Mouse (Mus musculus) hindbrain, embryonic 13.5 days (tissue): ENCODE data around the gene Tbc1d1. TPM values are rescaled to one million over a fixed set of nuclear protein-coding genes. Genes with fewer than 3 reads are reported as not detected.

Experiments
- ATAC-seq: fragments of 200-750 bp; cut with Nextera tagmentation; 2 replicates; pipeline ENCODE4 v1.8.0; 2017; ENCODE audit warnings: moderate TSS enrichment; ENCODE audit not compliant: low FRiP score
- H3K27ac ChIP-seq: fragments of 300-500 bp; sonication (generic); 2 replicates; pipeline ENCODE4 v1.5.1; 2015; ENCODE audit warnings: inconsistent platforms, mild to moderate bottlenecking, moderate library complexity
- H3K27me3 ChIP-seq: fragments of 300-500 bp; sonication (generic); 2 replicates; pipeline ENCODE4 v1.6.1; 2015; ENCODE audit warnings: mild to moderate bottlenecking, inconsistent platforms
- H3K36me3 ChIP-seq: fragments of 300-500 bp; sonication (generic); 2 replicates; pipeline ENCODE4 v1.6.1; 2015; ENCODE audit warnings: mild to moderate bottlenecking, inconsistent platforms
- H3K4me1 ChIP-seq: fragments of 300-500 bp; sonication (generic); replicated peaks from 2 replicates; pipeline ENCODE4 v1.6.1; 2015; ENCODE audit warnings: inconsistent platforms
- H3K4me2 ChIP-seq: fragments of 300-500 bp; sonication (generic); 2 replicates; pipeline ENCODE4 v1.6.1; 2015; ENCODE audit warnings: inconsistent platforms, mild to moderate bottlenecking, moderate library complexity
- H3K4me3 ChIP-seq: fragments of 300-500 bp; sonication (generic); 2 replicates; pipeline ENCODE4 v1.5.1; 2015; ENCODE audit warnings: mild to moderate bottlenecking, inconsistent platforms
- H3K9ac ChIP-seq: fragments of 300-500 bp; sonication (generic); 2 replicates; pipeline ENCODE4 v1.6.1; 2015; ENCODE audit warnings: mild to moderate bottlenecking, inconsistent platforms
- H3K9me3 ChIP-seq: fragments of 300-500 bp; sonication (generic); 2 replicates; pipeline ENCODE4 v1.6.1; 2016; ENCODE audit warnings: inconsistent platforms
- WGBS: fragments of 180-500 bp; shearing (Covaris S2); methylation state at CpG from one replicate; pipeline ENCODE4 v1.1.7; 2015; 5-methylcytosine and 5-hydroxymethylcytosine counted together
- polyA plus RNA-seq: library from polyadenylated mRNA; unstranded; fragments of >200 nt; fragmentation: Nextera tagmentation; extraction: Ambion mirVana; gene quantifications from 2 replicates; pipeline ENCODE4 v1.2.1, GENCODE M21; 2015

Tbc1d1 gene
- polyA plus RNA-seq, 1 experiment from 2014 or later = 14.5 TPM

DNA sequence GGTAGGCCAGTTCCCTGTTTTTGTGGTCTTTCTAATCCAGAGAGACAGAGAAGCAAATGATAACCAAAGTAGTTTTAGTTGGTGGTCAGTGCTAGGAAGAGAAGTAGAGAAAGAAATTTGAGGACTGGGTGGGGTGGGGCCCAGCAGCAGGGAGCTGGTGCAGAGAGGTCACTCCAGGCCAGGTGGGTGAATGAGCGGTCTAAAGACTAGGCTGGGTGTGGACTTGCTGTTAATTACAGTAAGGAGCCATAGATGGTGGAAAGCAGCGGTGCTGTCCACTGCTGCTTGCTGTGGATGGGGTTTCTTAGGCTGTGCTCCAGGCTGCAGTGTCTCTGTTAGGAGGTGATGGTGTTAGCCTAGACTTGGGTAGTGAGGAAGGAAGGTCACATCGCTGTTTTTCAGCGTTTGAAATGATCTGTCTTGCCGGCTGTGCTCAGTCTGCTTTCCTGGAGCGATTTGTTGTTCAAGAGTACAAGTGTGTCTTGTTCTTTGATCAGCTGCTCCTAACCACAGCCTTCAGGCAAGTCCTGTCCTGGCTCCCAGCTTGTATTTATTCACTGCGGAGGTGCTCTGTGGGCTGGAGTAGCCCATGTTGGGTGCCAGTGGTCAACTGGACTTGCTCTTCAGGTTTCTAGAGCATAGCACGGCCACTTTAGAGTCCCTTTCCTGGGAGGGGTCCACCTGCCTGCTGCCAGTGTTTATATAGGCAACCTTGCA is 78.3 kb downstream of the Tbc1d1 start:
- Histone ChIP-seq H3K36me3 (no peaks in the 10 kb centered on the region), H3K9me3 (no peaks in the 10 kb centered on the region), H3K4me3 (no peak overlapping the region), H3K9ac (no peak overlapping the region), H3K4me1 (peaks cover 20% of the 10 kb centered on the region), H3K27me3 (no peaks in the 10 kb centered on the region), H3K4me2 (no peak overlapping the region), H3K27ac (no peak overlapping the region)
- WGBS = 73% methylated on average over 8 of the region's 8 CpGs
- ATAC-seq = no peak

DNA sequence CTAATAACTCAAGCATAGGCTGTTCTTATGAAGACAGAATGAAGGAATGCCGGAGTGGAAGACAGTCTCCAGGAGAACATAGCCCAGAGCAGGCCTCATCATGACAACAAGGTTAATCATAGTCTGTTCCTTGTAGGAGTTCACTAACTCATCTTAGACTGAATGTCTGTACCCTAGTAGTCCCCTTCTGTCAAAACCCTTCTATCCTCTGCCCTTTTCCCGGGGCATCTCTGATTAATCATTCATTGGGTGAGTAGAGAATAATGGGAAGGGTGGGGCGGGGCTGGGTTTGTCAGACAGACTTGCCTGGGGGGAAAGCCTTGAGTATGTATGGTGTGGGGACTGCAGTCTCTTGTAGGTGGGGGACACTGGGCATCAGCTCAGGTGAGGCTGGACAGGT is 79.1 kb downstream of the Tbc1d1 start:
- Histone ChIP-seq H3K9ac (no peak overlapping the region), H3K4me3 (no peak overlapping the region), H3K27me3 (no peaks in the 10 kb centered on the region), H3K9me3 (no peaks in the 10 kb centered on the region), H3K4me1 (peaks cover 20% of the 10 kb centered on the region), H3K36me3 (no peaks in the 10 kb centered on the region), H3K27ac (no peak overlapping the region), H3K4me2 (no peak overlapping the region)
- WGBS = 57% methylated on average over 3 of the region's 3 CpGs
- ATAC-seq = no peak

DNA sequence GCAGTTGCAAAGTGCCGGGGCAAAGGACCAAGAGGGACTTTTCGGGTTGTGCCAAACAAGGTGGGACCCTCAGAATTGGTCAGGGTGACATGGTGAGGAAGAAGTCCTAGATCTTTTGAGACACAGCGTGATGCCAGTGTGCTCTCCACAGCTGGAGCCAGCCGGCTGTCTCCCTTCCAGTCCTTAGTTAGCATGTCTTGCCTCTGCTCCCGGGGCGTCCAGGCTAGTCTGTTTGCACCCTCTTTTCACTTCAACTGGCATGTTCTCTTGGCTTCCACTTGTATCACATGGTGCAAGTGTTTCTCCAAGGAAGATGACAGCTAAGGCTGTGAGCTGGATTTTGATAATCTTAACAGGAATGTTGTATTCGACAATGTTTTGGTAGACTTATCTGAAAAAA is 80.5 kb downstream of the Tbc1d1 start:
- no peak for ATAC-seq
- Histone ChIP-seq H3K36me3 (no peaks in the 10 kb centered on the region), H3K27me3 (no peaks in the 10 kb centered on the region), H3K4me2 (no peak overlapping the region), H3K9ac (no peak overlapping the region), H3K9me3 (no peaks in the 10 kb centered on the region), H3K4me3 (no peak overlapping the region), H3K27ac (no peak overlapping the region), H3K4me1 (peaks cover 12% of the 10 kb centered on the region)
- WGBS = 72% methylated on average over 7 of the region's 7 CpGs

DNA sequence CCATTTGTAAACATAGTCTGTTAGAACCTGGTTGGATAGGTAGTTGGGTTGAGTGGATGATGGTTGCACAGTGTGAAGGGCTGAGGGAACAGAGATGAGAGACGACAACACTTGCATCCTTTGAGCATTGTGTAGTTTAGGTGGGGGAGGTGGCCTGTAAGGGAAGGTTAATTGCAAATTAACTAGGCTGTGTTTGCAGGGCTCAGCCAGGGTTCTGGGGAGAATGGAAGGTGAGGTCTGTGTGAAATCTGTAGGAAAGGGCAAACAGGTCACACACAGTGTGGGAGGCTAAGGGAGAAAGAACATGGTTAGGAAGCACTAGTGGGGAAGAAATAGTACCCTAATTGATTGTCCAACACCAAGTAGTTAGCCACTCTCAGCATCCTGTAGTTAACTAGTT is 81.2 kb downstream of the Tbc1d1 start:
- Histone ChIP-seq H3K27ac (no peak overlapping the region), H3K4me2 (no peak overlapping the region), H3K4me3 (no peak overlapping the region), H3K4me1 (peaks cover 12% of the 10 kb centered on the region), H3K9ac (no peak overlapping the region), H3K36me3 (no peaks in the 10 kb centered on the region), H3K27me3 (no peaks in the 10 kb centered on the region), H3K9me3 (no peaks in the 10 kb centered on the region)
- ATAC-seq = no peak
- WGBS = 20% methylated on average over 1 of the region's 1 CpGs

DNA sequence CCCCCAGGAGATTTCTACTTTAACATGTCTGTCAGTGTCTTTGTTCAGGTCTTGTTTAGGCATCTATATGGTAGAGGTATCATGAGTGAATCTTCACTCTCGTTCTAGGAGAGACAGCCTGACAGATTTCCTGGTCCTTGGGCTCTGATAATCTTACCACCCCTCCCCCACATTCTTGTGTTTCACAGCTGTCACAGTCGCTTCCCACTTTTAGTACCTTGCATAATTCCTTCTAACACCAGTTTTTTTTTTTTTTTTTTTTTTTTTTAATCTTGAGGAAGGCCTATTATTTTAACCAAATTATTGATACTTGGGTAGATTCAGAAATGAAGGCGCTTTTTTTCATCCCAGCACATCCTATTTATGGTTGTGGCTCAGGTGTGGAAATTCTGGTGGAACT is 81.6 kb downstream of the Tbc1d1 start:
- Histone ChIP-seq H3K9me3 (no peaks in the 10 kb centered on the region), H3K27me3 (no peaks in the 10 kb centered on the region), H3K4me1 (peaks cover 11% of the 10 kb centered on the region), H3K9ac (no peak overlapping the region), H3K4me2 (no peak overlapping the region), H3K4me3 (no peak overlapping the region), H3K36me3 (no peaks in the 10 kb centered on the region), H3K27ac (no peak overlapping the region)
- 59% methylated on average over 3 of the region's 3 CpGs for WGBS
- no peak for ATAC-seq

DNA sequence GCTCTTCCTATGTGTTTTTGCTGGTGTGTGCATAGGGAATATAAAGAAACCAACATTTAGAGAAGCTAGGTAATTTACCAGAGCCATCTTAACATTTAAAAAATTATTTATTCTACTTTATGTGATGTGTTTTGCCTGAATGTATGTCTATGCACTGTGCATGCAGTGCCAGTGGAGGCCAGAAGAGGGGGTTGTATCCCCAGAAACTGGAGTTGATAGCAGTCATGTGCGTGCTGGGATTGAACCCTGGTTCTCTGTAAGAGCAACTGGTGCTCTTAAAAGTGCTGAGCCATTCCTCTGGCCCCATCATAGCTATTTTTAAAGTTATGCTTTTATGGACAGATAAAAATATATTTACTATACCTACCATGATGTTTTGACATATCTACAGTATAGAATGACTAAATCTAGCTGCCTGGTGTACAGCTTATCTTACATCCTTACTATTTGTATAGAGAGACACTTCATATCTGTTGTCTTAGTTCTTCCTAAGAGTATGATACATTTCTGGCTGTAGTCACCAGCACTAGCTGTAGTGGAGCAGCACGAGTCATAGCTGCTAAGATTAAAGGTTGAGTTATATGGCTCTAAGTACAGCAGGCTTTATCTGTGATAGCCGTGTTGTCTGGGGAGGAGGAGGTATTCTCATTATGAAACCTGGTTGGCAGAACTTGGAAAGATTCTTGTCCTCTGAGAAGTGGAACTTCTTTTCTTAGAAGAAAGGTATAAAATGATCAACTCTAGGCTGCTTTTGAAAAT is 83.0 kb downstream of the Tbc1d1 start:
- Histone ChIP-seq H3K27me3 (no peaks in the 10 kb centered on the region), H3K4me3 (no peak overlapping the region), H3K9ac (no peak overlapping the region), H3K36me3 (no peaks in the 10 kb centered on the region), H3K4me2 (no peak overlapping the region), H3K27ac (no peak overlapping the region), H3K4me1 (peaks cover 9% of the 10 kb centered on the region), H3K9me3 (no peaks in the 10 kb centered on the region)
- WGBS = 92% methylated on average over 3 of the region's 3 CpGs
- no peak for ATAC-seq

DNA sequence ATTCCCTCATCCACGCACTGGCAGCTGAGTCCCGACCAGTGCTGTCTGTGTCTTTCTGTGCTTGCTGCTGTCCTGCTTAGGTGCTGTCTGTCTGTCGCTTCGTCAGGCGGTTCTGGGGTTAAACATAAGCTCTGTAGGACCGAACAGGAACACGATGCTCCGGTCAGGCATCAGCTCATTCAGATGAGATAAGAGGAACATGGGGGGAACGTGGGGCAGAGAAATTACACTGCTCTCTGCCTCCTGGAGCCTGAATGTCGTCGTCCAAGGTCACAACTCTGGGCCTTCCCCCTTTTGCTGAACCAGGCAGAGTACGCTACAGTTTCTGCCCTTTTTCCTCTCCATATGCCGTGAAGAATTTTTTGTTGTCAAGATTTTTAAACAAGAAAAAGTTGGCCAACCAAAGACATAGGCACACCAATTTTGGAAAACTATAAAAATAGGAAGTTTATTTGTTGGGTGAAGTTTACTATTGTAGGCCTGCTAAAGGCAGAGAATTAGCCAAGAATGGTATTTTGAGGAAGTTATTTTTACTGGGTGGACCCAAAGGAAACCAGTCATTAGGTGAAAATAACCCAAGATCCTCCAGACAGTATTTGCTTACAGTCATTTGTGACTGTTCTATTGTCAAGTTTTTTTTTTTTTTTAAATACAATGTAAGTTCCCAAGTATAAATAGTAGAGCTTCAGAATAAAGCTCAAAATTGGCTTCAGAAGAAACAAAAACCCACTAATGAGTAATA is 85.0 kb downstream of the Tbc1d1 start:
- WGBS = 83% methylated on average over 13 of the region's 13 CpGs
- peaks cover 10% of the 10 kb centered on the region for H3K4me1 ChIP-seq
- no peak overlapping the region for H3K4me3 ChIP-seq
- no peak overlapping the region for H3K9ac ChIP-seq
- ATAC-seq = no peak
- H3K4me2 ChIP-seq = no peak overlapping the region
- no peaks in the 10 kb centered on the region for H3K36me3 ChIP-seq
- H3K27me3 ChIP-seq = no peaks in the 10 kb centered on the region
- no peaks in the 10 kb centered on the region for H3K9me3 ChIP-seq
- no peak overlapping the region for H3K27ac ChIP-seq

DNA sequence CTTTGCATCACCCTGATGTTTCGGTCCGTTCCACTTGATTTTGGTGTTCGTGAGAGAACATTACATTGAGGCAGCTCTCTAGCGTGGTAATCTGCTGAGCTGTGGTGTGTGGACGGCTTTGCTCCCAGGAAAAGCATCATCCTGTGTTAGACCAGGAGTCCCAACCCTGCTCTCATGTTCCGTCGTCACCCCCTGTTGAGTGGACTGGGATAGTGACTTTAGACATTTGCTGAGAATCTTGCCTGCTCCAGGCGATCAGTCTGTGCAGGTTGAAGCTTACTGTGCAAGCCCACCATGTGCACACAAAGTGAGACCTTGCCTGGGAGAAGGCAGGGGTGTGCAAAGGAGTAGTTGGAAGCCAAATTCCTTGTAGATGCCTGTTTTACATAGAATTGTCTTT is 85.8 kb downstream of the Tbc1d1 start:
- Histone ChIP-seq H3K4me1 (peaks cover 10% of the 10 kb centered on the region), H3K27ac (no peak overlapping the region), H3K9me3 (no peaks in the 10 kb centered on the region), H3K27me3 (no peaks in the 10 kb centered on the region), H3K36me3 (no peaks in the 10 kb centered on the region), H3K4me2 (no peak overlapping the region), H3K9ac (no peak overlapping the region), H3K4me3 (no peak overlapping the region)
- 82% methylated on average over 8 of the region's 8 CpGs for WGBS
- no peak for ATAC-seq

DNA sequence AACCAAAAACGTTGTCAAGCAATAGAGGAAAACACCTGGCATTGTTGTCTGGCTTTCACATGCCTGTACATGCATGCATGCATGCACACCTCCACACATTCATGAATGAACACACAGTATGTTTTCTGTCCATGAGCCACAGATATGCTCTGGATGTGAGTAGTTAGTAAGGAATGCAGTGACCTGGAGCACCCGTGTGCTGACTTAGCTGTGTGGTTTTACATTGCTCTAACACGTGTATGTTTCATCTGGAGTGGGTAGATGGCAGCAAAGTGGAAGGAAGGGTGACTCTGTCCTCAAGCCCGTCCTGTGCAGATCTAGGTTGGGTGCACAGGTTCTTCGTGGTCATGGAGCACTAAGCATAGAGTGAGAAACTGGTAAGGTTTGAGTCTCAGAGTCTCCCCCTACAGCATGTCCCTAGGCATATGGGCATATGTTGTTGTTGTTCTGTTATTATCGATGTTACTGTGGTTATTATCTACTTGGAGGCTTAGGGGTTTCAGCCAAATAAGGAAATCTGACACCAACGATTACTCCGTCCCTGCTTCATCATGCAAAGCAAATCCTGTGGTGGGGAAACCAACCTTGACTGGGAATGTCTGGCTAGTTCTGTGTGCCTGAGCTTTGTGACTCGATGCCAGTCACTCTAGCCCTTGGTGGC is 86.8 kb downstream of the Tbc1d1 start:
- no peaks in the 10 kb centered on the region for H3K27me3 ChIP-seq
- no peaks in the 10 kb centered on the region for H3K36me3 ChIP-seq
- H3K4me1 ChIP-seq = peaks cover 10% of the 10 kb centered on the region
- 74% methylated on average over 9 of the region's 9 CpGs for WGBS
- no peak overlapping the region for H3K4me3 ChIP-seq
- ATAC-seq = no peak
- H3K4me2 ChIP-seq = no peak overlapping the region
- no peak overlapping the region for H3K27ac ChIP-seq
- no peak overlapping the region for H3K9ac ChIP-seq
- H3K9me3 ChIP-seq = no peaks in the 10 kb centered on the region

DNA sequence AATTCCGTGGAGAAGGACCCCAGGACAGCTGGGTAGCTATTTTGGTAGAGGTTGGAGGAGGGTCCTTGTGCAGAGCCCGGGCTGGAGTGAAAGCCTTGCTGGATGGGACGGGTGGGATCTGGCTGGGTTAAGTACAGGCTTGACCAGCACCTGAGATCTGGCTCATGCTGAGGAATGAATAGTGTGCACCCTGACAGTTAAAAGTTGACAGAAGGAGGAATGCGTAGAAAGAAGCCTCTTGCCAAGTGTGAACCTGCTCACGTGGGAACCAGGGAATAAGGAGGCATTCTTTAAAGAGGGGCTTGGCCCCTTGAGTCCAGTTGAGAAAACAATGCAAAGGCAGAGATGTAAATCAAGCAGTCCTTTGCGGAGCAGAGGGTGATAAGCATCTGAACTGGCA is 87.6 kb downstream of the Tbc1d1 start:
- H3K27ac ChIP-seq = no peak overlapping the region
- no peak overlapping the region for H3K4me3 ChIP-seq
- no peak overlapping the region for H3K4me2 ChIP-seq
- ATAC-seq = no peak
- 35% methylated on average over 6 of the region's 6 CpGs for WGBS
- no peaks in the 10 kb centered on the region for H3K36me3 ChIP-seq
- no peaks in the 10 kb centered on the region for H3K9me3 ChIP-seq
- H3K9ac ChIP-seq = no peak overlapping the region; the same call in 1 of the 2 replicates
- peaks cover 10% of the 10 kb centered on the region for H3K4me1 ChIP-seq
- H3K27me3 ChIP-seq = no peaks in the 10 kb centered on the region

DNA sequence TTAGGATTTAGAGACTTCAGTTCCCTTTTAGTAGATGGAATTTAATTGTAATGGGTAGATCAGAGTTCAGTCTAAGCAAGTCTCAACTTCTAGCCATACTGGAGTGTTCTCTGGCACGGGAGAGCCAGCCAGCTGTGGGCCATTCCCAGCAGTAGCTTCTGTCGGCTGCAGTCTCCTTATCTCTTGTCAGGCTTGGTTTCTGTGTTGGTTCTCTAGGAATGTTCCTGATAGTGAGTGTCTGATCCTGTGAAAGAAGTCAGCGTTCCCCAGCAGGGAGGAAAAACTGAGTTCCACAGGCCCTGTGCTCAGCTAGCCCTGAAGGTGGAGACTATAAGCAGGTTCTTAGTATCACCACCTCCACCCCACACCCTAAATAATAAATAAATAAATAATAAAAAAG is 88.2 kb downstream of the Tbc1d1 start:
- H3K27ac ChIP-seq = no peak overlapping the region
- 54% methylated on average over 3 of the region's 3 CpGs for WGBS
- H3K9me3 ChIP-seq = no peaks in the 10 kb centered on the region
- no peaks in the 10 kb centered on the region for H3K36me3 ChIP-seq
- no peaks in the 10 kb centered on the region for H3K27me3 ChIP-seq
- no peak for ATAC-seq
- H3K4me1 ChIP-seq = peaks cover 10% of the 10 kb centered on the region
- no peak overlapping the region for H3K4me2 ChIP-seq
- no peak overlapping the region for H3K9ac ChIP-seq
- no peak overlapping the region for H3K4me3 ChIP-seq

DNA sequence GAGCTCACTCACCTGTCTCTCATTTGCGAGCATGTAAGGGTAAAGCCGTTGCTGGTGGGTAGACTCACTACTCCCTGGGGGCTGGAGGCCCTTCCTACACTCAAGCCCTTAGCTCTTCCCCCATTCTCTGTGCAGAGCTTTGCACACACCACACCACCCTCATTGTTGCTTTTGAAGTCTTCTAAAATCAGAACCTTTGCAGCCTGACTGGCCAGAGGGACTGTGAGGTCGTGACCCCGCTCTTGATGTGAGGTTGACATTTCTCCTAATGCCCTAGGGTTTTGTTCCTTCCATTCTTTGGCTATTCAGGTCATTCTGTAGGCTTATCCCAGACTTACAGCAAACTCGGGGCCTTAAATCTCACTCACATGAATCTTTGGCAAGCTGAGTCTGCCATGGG is 88.6 kb downstream of the Tbc1d1 start:
- H3K4me2 ChIP-seq = no peak overlapping the region
- no peaks in the 10 kb centered on the region for H3K27me3 ChIP-seq
- no peak for ATAC-seq
- H3K4me3 ChIP-seq = no peak overlapping the region
- WGBS = 17% methylated on average over 5 of the region's 5 CpGs
- H3K27ac ChIP-seq = no peak overlapping the region
- H3K36me3 ChIP-seq = no peaks in the 10 kb centered on the region
- peaks cover 10% of the 10 kb centered on the region for H3K4me1 ChIP-seq
- no peaks in the 10 kb centered on the region for H3K9me3 ChIP-seq
- H3K9ac ChIP-seq = no peak overlapping the region
